Mouse (Mus musculus) megakaryocyte, embryonic 14.5 days (primary cell): ENCODE results near the gene Nfix. TPM values are rescaled to one million over a fixed set of nuclear protein-coding genes. Genes with fewer than 3 reads are reported as not detected.

Experiments used
- H3K27me3 ChIP-seq: replicated peaks from 2 replicates; pipeline ENCODE3; 2012; ENCODE audit warnings: inconsistent platforms
- H3K36me3 ChIP-seq: replicated peaks from 2 replicates; pipeline ENCODE3; 2012; ENCODE audit warnings: low read length, inconsistent platforms, mixed read lengths
- H3K4me1 ChIP-seq: 2 replicates; pipeline ENCODE4 v1.6.1; 2012; ENCODE audit warnings: inconsistent platforms
- H3K4me3 ChIP-seq: replicated peaks from 2 replicates; pipeline ENCODE3; 2012; ENCODE audit warnings: moderate library complexity, mild to moderate bottlenecking, inconsistent platforms
- H3K9me3 ChIP-seq: 2 replicates; pipeline ENCODE4 v1.6.1; 2012; ENCODE audit warnings: inconsistent platforms
- FLI1 ChIP-seq: IDR thresholded peaks from 2 replicates; pipeline ENCODE4 v1.6.1; 2012; ENCODE audit warnings: low read length, inconsistent platforms, mixed read lengths
- GATA1 ChIP-seq: IDR thresholded peaks from 3 replicates; pipeline ENCODE4 v1.6.1; 2012; ENCODE audit warnings: mixed read lengths, low read length, inconsistent platforms, borderline replicate concordance
- polyA plus RNA-seq: library from polyadenylated mRNA; stranded (reverse); fragments of >175 nt; gene quantifications from 2 replicates; pipeline ENCODE4 v1.2.3, GENCODE M21; 2012; ENCODE audit warnings: low replicate concordance; ENCODE audit not compliant: insufficient read depth

Gene Nfix
- polyA plus RNA-seq, 1 experiment, result 18.4 TPM

DNA sequence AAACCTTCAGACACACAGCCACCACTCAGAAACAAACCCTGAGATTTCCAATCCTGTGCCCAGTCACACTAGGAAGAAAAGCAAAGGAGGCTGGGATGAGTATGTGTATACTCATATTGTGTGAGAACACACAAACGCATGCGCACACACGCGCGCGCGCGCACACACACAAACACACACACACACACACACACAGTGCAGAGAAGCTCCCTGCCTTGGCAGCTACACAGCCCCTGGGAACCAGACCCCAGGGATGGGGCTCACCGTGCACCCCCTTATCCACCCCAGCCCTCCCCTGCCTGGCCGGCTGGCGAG is 14.1 kb upstream of the Nfix start:
- peaks cover 51% of the 10 kb centered on the region for H3K4me1 ChIP-seq
- H3K9me3 ChIP-seq, result no peaks in the 10 kb centered on the region
- no peaks in the 10 kb centered on the region for H3K36me3 ChIP-seq
- TF ChIP-seq FLI1 (no peak), GATA1 (no peak)
- H3K27me3 ChIP-seq, result peaks cover 26% of the 10 kb centered on the region
- no peak overlapping the region for H3K4me3 ChIP-seq

DNA sequence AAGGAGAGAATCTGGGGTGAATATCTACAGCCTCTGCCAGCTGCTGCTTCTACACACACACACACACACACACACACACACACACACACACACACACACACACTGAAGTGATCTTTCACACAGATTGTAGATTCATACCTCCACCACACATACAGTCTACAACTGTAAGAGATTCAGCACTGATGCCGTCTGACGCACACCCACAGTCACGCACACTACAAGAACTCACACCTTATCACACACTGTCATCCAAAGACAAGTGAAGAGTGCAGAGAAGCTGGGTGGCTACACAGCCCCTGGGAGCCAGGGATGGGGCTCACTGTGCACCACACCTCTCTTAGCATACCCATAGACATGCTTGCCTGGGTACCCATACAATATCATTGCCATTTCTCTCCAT is 13.7 kb upstream of the Nfix start:
- Histone ChIP-seq H3K9me3 (no peaks in the 10 kb centered on the region), H3K36me3 (no peaks in the 10 kb centered on the region), H3K4me1 (peaks cover 55% of the 10 kb centered on the region), H3K4me3 (no peak overlapping the region), H3K27me3 (peaks cover 29% of the 10 kb centered on the region)
- TF ChIP-seq FLI1 (no peak), GATA1 (no peak)

DNA sequence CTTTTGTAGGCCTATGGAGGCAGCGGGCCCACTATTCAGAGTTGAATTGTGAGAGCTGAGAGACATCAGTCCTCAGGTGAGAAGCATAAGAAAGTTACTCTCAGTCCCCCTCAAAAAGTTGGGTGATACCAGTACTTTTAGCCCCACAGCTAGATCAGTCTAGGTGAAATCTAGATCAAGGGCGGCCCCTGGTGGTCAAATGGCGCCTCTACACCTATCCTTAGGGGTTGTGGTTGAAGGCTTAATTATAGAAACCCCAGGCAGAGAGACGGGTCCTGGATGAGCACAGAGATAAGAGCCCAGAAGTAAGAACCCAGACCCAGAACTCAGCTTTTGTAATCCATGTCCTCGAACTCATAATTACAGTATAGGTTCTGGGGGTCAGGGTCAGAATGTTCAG is 12.9 kb upstream of the Nfix start:
- Histone ChIP-seq H3K27me3 (peaks cover 31% of the 10 kb centered on the region), H3K4me1 (peaks cover 57% of the 10 kb centered on the region), H3K4me3 (no peak overlapping the region), H3K36me3 (no peaks in the 10 kb centered on the region), H3K9me3 (no peaks in the 10 kb centered on the region)
- no peak for TF ChIP-seq GATA1
- TF ChIP-seq FLI1, result no peak

DNA sequence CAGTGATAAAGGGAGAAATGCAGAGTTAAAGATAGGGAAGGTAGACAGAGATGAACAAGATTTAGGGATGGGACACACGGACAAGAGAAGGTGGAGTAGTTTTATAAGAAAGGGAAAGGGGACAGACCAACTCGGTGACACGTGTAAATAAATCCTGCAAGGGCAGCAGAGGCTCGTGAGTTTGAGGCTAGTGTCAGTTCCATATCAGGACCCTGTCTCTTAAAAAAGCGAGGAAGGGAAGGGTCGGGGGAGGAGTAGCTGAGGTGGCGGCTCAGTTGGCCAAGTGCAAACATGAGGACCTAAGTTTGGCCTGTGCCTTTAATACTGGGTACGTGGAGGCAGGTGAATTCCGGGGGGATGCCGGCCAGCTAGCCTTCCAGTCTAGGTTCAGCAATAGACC is 11.2 kb upstream of the Nfix start:
- peaks cover 31% of the 10 kb centered on the region for H3K27me3 ChIP-seq
- TF ChIP-seq FLI1 (no peak), GATA1 (no peak)
- peaks cover 1% of the 10 kb centered on the region for H3K9me3 ChIP-seq
- H3K4me1 ChIP-seq, result peaks cover 57% of the 10 kb centered on the region
- H3K36me3 ChIP-seq, result no peaks in the 10 kb centered on the region
- H3K4me3 ChIP-seq, result peak overlapping the region; percentile 89

DNA sequence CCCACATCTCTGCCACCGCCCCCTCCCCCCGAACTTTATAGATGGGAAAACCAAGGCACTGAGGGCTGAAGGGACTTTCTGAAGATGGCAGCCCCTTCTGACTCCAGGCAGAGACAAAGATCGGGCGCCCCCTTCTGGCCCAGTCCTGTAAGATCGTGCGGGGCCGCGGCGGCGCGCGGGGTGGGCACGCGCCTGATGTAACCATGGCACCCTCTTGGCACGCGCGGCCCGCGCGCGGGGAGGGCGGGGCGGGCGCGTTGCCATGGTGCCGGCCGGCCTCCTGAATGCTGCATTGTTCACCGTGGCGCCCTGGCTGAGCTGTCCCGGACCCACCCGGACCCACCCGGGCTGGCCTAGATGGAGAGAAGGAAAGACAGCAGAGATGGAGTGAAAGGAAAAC is 10.8 kb upstream of the Nfix start:
- H3K4me1 ChIP-seq, result peaks cover 53% of the 10 kb centered on the region
- peaks cover 35% of the 10 kb centered on the region for H3K27me3 ChIP-seq
- peak overlapping the region; percentile 89 for H3K4me3 ChIP-seq

DNA sequence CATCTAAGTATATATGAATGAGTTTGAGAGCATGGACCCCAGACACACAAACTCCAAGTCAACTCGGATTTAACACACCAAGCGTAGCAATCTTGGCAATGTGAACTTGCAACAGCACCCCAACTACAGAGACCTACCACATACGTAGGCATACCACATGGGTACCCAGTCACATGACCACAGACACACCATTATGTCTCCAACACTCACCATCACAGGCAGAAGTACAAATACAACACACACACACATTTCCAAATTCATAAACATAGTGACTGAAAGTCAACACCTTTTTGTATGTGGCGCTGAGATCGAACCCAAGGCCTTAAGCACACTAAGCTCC is 9.8 kb upstream of the Nfix start:
- Histone ChIP-seq H3K27me3 (peaks cover 45% of the 10 kb centered on the region), H3K36me3 (no peaks in the 10 kb centered on the region), H3K4me1 (peaks cover 46% of the 10 kb centered on the region), H3K9me3 (peaks cover 11% of the 10 kb centered on the region), H3K4me3 (no peak overlapping the region)
- TF ChIP-seq FLI1, result no peak

More for the DNA sequence above, 10.8 kb upstream of the Nfix start:
- no peak for TF ChIP-seq FLI1
- no peak for TF ChIP-seq GATA1
- Histone ChIP-seq H3K9me3 (peaks cover 5% of the 10 kb centered on the region), H3K36me3 (no peaks in the 10 kb centered on the region)

DNA sequence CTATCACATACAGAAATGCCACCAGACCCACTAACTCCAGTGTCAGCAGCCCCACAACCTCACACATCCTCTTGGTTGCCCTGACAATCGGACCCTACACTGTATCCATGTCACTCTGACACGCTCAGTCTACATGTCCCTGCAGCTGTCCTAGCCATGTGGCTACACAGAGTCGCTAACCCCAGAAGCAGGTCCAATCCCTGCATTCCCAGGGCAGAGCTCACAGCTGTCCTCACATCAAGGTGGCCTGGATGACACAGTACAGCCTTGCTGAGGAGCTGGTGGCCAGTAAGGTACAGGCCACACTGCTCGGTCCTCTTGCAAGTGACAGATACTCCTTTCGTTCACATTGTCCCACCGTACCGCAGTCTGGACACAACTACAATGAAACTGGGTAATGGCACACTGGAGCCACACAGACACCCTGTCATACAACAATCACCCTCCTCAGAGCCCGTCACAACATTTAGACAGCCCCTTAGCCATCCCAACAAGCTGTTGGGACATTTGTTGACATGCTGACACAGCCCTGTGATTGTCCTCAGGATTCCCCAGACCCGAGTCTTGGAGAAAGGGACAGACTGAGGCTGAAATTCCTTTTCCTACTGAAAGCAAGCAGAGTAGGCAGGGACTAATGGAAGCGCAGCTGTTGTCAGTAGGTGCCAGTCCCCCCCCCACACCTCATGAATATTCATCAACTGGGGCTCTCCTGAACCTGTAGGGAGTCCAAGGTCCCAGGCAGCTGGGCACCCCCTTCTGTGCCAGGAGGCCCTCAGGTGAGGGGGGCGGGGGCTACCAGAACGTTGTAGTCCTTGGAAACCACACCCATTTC is 9.2 kb upstream of the Nfix start:
- peak overlapping the region; percentile 44 for H3K4me3 ChIP-seq
- no peaks in the 10 kb centered on the region for H3K36me3 ChIP-seq
- H3K27me3 ChIP-seq, result peaks cover 49% of the 10 kb centered on the region
- no peak for TF ChIP-seq GATA1
- TF ChIP-seq FLI1, result no peak
- H3K9me3 ChIP-seq, result peaks cover 11% of the 10 kb centered on the region
- H3K4me1 ChIP-seq, result peaks cover 40% of the 10 kb centered on the region

DNA sequence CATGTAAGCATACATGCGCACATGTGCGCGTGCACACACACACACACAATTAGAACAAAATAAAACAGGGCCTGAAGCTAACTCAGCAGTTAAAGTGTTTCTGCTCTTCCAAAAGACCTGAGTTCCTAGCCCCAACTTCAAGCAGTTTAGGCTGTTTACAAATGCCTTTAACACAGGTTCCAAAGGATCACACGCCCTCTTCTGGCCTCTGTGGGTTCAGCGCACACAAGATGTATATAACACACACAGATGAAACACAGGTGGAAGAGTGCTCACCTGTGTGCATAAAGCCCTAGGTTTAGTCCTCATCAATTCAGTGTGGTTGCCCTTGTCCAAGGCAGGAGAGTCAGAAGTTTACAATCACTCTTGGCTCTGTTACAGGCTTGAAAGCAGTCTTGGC is 5.9 kb upstream of the Nfix start:
- TF ChIP-seq GATA1, result no peak
- TF ChIP-seq FLI1, result no peak
- Histone ChIP-seq H3K36me3 (no peaks in the 10 kb centered on the region), H3K9me3 (peaks cover 11% of the 10 kb centered on the region), H3K27me3 (peaks cover 56% of the 10 kb centered on the region), H3K4me1 (peaks cover 19% of the 10 kb centered on the region), H3K4me3 (no peak overlapping the region)

DNA sequence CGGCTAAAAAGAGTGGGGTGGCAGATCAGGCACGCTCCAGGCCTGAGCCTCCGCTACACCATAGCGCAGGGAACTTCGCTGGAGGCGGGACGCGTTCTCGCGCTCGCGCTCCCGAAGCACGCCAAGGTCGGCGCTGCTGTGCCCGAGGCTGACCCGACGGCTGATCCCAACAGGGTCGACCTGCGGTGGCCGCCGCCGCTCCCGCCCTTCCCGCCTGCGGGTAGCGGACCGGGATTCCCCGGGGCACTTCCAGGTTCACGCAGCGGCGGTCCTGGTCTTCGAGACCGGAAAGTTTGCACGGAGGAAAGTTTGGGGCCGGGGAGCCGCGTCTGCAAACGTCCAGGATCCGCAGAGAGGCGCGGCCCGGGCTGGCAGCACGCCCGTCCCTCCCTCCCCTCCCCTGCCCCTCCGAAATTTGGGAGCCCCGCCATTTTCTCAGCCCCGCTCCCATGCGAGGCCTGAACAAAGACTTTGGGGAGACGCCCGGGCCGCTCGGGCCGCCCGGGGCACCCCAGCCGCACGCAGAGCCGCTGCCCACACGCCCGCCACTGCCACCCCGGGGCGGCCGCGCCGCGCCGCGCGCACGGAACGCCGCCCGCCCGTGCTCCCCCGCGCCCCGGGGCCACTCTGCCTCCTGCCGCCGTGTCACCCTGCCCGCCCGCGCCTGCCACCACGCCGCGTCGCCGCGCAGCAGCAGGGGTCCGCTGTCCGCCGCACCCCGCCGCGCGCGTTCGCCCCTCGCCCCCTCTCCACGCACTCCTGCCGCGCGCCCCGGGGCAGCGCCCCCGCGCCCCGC is 810 bp downstream of the Nfix start:
- Histone ChIP-seq H3K4me3 (peak overlapping the region; percentile 97), H3K27me3 (peaks cover 83% of the 10 kb centered on the region), H3K36me3 (peaks cover 8% of the 10 kb centered on the region), H3K9me3 (no peaks in the 10 kb centered on the region), H3K4me1 (peaks cover 45% of the 10 kb centered on the region)
- no peak for TF ChIP-seq FLI1
- no peak for TF ChIP-seq GATA1

DNA sequence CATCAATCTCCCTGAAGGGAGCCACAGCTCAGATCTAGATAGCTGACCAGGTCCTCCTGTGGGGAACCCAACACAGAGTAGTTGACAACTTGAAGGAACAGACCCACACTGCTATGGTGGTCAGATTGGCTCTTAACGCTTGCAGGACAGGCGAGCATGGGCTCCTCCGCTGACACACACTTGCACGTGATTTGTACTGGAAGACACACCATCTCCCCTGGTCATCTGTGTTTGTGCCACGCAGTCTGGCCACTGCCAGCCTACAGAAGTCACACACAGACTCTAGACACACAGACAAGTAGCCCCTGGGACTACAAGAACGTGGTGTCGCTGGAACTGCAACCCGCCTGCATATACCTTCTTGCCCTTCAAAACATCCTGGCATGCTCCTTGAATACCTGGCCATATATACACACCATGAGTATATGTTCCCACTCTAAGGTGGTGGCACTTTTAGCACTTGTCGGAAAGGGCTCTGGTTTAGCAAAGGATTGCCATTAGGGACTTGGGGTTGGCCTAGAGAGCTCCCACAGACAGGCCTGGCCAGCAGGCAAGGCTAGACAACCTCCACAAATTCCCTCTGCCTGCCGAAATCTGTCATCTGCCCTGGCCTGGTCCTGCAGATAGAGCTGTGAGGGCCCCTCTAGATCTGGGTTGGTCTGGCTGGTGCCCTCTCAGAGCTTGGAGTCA is 1.6 kb downstream of the Nfix start:
- H3K36me3 ChIP-seq, result peaks cover 8% of the 10 kb centered on the region
- TF ChIP-seq GATA1 (no peak), FLI1 (no peak)
- H3K27me3 ChIP-seq, result peaks cover 82% of the 10 kb centered on the region
- no peaks in the 10 kb centered on the region for H3K9me3 ChIP-seq
- peaks cover 50% of the 10 kb centered on the region for H3K4me1 ChIP-seq
- H3K4me3 ChIP-seq, result peak overlapping the region; percentile 97
